Mouse (Mus musculus): Measurements from ENCODE around the gene Aff4.

The Aff4 gene

DNA sequence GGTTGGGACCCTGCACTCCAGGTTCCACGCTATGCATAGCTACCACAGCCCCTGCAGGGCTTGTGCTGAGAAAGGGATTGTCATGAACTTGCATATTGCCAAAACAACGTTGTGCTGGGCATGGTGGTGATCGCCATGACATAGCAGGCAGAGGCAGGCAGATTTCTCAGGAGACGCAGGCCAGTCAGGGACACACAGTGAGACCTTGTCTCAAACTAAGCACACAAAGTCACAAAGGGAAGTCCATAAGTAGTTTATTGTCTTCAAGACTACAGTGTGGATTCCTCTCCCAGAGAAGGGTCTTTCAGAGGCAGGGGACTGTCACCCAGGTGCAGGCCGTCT is 78.1 kb downstream of the Aff4 start:
- no peak for DNase-seq (ENCODE audit: low spot score in 2 of 2)

DNA sequence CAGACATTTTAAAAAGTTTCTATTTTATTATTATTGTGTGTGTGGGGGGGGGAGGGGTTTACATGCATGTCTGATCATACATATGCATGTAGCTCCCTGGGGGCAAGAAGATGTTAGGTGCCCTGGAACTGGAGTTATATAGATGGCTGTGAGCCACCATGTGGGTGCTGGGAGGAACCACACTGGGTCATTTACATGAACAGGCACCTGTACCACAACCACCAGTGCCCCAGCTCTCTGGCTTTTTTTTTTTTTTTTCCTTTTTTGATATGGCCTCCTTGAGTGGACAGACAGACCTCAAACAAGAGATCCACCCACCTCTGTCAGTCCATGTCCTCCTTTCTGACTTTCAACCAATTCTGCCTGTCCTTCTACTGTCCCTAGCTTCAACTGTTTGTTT is 78.5 kb downstream of the Aff4 start:
- DNase-seq (ENCODE audit: low spot score in 2 of 2) = no peak

DNA sequence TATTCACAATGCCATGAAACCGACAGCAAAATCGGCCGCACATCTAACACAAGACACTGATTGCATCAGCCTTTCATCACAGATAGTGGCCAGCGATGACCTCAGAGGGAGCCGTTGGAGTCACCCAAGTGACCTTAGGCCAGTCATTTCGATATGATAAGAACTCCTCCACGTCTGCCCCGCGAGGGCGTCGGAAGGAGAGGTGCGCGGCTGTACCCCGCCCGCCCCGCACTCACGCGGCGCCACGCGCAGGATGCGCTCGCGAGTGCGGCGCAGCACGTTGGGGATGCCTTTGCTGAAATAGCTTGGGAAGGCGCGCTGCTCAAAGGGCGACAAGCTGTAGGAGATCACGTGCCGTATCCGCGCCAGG is 79.7 kb downstream of the Aff4 start:
- DNase-seq (ENCODE audit: low spot score in 2 of 2) = no peak

DNA sequence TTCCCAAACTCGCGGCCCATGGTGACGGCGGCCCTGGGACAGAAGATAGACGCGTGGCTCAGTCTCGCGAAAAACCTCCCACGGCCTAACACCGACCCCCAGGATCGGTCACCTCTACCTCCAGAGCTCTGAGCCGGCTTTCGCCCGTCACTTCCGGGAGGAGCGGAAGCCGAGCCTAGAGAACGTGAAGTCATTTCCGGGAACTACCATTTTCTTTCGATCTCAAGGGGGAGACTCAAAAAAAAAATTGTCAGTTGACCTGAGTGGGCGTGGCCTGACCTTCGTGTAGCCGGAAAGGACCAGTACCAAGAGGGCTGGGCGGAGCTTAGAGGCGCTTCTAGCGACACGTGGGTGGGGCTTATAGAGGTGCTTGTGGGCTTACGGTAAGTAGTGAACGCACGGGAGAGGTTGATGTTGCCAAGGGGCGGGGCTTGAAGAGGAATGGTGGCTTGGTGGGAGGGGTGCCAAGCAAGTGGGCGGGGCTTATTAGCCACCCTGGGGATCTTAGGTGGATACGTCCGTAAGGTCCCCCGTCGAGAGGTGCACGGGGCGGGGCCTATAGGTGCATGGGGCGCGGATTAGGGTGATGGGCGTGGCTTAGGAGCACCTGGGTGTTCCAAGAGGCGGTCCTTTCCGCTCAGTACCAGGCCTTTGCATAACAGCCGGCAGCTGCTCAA is 80.2 kb downstream of the Aff4 start, which contains the start of the genes Uqcrq and Gdf9:
Gene Uqcrq, minus strand, starts transcription at position 162 of the 677 bp plus-strand sequence.
Gene Gdf9, plus strand, starts transcription at position 354 of the 677 bp plus-strand sequence.
- DNase-seq (ENCODE audit: low spot score in 2 of 2) = peak; percentile 83 to 96

DNA sequence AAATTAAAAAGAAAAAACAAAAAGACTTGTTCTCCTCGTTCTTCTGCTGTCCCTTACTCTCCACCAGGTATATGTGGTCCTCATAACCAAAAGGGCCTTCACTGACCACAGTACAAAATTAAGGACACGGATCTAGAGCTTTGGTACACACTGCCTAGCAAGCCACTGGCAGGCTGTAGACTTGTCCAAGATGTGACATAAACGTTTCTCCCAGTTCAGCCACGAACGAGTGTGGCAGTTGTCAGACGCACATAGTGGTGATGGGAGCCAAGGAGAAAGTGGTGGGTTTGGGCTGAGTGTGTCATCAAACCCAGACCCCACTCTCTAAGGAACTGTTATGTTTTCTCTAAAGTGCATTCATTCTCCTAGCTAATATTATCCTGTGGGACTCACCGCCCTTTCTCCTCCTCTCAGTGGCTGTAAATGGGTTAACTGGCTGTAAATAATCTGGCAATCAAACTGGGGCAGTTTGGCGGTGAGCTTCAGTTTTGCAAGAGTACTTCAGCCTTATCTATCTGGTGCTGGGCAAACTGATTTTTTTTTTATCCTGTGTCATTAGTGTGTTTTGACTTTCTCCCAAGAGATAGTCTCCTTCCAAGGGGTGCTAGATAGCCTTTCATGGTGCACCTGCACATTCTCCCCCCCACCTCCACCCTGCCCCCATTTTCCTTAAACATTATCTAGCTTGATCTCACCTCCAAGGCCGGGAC is 80.9 kb downstream of the Aff4 start:
- DNase-seq (ENCODE audit: low spot score in 2 of 2) = no peak

DNA sequence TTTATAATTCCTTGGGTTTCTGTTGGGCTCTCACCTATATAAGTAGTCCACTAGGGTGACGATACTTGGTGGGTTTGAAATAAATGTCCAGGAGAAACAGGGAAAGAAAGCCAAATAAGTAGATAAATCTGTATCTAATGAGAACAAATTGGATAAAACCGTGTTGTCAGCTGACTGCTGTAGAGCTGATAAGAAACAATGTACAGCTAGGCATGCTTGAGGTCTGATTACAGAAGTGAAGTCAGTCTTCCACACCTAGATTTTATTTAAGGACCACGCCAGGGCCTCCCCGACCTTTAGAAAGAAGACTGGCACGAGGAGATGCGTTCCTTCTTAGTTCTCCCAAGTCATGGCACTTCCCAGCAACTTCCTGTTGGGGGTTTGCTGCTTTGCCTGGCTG is 82.4 kb downstream of the Aff4 start:
- no peak for DNase-seq (ENCODE audit: low spot score in 2 of 2)

DNA sequence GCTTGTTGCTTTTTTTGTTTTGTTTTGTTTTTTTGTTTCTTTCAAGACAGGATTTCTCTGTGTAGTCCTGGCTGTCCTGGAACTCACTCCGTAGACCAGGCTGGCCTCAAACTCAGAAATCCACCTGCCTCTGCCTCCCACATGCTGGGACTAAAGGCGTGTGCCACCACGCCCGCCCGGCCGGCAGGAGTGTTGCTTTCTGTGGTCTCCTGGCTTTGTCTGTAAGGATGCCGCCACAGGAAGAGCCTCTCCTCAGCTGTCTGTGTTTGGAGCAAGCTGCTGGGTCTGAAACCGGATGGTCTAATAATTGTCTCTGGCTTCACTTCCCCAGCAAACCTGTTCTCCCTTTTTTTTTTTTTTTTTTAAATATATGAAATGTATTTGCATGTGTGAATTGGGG is 84.9 kb downstream of the Aff4 start:
- DNase-seq (ENCODE audit: low spot score in 2 of 2) = no peak

DNA sequence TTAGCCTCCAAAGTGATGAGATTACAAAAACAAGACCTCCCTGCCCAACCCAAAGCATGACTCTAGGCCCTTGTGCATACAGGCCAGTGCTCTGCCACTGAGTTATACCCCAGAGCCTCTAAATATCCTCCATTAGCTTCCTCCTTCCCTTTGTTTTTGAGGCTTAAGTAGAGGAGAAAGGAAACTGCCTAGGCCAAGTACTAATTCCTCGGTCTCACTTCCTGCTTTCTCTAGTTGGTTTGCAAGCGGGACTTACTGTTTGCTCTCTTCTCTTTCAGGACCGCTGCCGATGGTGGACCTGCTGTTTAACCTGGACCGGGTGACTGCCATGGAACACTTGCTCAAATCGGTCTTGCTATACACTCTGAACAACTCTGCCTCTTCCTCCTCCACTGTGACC is 85.7 kb downstream of the Aff4 start:
- no peak for DNase-seq (ENCODE audit: low spot score in 2 of 2)

DNA sequence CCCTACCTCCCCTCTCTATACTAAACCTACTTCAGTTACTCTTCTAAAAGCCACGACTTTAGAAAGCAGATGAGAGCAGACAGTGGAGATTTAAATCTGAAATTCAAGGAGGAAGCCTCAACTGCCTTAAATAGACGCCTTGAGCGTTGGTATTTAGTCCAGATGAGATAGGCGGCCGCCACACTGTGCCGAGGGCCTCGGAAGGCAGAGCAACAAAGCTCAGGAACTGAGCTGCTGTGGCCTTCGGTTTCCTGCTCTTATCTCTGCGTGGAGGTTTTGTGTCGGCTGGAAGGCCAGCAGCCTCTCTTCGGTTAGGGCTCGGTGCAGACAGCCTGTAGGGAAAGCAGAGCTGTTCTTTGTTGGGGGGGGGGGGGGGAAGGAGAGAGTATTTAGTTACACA is 91.3 kb downstream of the Aff4 start:
- no peak for DNase-seq (ENCODE audit: low spot score in 2 of 2)

DNA sequence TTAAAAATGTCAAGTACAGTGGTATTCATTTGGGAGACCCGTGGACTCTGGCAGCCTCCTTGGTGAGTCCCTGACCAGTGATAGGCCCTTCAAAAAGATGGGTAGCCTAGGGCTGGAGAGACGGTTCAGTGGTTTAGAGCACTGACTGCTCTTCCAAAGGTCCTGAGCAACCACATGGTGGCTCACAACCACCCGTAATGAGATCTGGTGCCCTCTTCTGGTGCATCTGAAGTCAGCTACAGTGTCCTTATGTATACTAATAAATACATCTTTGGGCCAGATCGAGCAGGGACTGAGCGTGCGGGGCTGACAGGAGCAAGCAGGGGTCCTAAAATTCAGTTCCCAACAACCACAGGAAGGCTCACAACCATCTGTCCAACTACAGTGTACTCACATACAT is 93.2 kb downstream of the Aff4 start:
- no peak for DNase-seq (ENCODE audit: low spot score in 2 of 2)

DNA sequence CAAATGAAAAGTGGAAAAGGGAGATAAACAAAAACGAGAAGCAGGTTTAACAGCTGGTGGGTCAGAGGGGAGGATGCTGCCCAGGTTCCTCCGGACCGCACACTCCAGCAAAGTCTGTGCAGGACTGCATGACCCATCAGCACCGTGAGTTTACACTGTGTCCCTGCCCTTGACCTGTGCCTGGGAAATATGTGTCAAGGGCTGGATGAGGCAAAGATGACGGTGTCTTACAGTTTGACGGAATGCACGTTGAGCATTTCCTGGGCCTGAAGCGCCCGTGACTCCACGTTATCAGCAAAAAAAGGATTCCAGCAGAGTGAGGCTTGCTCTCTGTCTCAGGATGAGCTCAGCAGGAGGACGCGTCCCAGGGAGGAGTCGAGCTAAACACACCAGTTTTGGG is 94.9 kb downstream of the Aff4 start:
- DNase-seq (ENCODE audit: low spot score in 2 of 2) = no peak

DNA sequence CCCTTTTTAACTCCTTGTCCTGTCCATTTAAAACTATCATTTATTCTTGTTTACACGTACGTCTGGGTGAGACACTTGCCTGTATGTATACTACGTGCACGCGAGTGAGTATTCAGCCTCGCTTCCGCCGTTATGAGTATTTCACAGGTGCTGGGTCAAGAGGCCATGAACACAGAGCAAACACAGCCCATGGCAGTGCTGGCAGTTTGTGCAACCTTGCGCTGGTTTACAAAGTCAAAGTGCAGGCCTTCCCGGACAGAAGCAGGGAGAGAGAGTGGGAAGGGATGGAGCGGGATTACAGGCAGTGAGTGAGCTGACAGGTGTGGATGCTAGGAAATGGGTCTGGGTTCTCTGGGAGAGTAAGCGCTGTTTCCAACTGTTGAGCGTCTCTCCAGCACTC is 95.5 kb downstream of the Aff4 start:
- DNase-seq (ENCODE audit: low spot score in 2 of 2) = no peak

DNA sequence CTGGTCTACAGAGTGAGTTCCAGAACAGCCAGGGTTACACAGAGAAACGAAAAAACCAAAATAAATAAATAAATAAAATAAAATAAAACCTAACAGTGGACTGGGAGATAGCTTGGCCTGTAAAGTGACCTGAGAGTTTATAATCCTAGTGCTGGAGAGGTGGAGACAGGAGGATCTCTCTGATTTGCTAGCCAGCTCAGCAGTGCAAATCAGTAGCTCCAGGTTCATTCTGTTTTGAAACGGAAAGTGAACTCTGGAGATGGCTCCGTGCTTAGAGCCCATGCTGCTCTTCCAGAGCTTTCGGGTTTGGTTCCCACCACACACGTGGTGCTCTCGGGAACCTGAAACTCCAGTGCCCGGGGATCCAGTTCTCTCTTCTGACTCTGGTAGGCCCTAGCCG is 97.4 kb downstream of the Aff4 start:
- no peak for DNase-seq (ENCODE audit: low spot score in 2 of 2)

DNA sequence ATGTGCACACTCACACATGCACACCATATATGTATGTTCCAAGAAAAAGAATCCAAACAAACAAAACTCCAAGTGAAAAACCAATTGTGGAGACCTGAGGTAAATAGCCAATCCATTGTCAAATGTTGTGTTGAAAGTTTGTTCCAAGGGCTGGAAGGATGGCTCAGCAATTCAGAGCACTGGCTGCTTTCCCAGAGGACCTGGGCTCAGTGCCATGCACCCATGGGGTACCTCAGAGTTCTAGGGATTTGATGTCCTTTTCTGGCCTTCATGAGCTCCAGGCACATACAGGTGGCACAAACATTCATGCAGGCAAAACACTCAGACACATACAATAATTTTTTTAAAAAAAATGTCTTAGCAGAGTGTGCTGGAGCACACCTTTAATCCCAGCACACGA is 97.9 kb downstream of the Aff4 start:
- no peak for DNase-seq (ENCODE audit: low spot score in 2 of 2)

DNA sequence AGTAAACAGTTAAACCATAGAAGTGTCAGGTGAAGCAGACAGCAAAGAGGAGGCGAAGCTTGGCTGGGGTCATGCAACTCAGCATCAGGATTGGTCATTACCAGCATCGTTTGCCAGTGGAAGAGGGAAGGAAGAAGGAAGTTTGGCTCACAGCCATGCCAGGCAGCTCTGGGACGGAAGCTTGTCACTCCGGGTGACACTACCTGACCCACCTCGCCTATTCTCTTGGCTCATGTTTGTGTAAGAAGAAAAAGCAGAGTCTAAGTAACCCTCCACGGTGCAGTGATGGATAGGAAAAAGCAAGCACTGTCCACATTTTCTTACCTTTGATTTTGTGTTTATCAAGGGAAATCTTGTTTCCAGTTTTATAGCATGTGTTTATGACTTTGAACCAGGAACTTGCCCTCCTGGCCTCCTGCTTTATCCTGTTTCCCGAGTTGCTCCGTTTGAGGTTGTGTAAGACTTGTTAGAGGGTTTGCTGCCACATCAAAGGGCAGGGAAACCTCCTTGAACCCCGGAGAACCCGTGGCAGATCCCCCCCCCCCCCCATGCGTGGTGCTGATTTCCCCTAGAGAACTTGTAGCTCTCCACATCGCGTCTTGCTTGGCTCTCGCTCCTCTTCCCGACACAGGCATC is 99.6 kb downstream of the Aff4 start:
- no peak for DNase-seq (ENCODE audit: low spot score in 2 of 2)

DNA sequence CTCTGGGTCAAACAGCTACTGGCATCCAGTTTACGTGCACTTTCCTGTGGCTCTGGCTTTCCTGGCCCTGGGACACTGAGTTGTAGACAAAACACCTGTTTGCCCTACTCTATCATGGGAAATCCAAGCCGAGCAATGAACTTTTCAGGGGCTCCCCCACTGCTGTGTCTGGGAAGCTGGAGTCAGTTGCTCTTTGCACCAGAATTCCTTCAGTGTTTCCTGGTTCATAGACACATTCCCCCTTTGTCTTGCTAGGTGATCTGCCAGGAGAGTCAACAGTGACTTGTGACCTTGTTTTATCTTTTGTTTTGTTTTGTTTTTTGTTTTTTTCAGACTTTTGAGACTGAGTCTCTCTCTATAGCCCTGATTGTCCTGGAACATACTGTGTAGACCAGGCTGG is 100.7 kb downstream of the Aff4 start:
- DNase-seq (ENCODE audit: low spot score in 2 of 2) = no peak

DNA sequence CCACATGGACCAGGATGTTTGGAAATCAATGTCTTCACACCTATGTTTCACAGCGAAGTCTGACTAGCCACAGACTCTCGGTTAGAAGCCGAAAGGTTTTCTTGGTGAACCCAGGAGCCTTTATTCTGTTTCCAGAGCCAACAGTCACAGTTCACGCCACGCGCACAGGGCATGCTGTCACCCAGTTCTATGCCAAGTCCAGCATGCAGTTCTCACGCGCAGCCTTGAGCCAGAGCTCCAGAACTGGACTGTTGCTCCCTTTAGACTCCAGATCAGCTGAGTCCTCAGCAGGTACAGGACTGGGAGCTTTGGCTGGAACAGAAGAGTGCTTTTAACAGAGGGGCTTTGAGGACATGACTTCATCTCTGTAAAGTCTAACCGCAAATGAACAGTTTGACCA is 101.8 kb downstream of the Aff4 start:
- DNase-seq (ENCODE audit: low spot score in 2 of 2) = no peak

DNA sequence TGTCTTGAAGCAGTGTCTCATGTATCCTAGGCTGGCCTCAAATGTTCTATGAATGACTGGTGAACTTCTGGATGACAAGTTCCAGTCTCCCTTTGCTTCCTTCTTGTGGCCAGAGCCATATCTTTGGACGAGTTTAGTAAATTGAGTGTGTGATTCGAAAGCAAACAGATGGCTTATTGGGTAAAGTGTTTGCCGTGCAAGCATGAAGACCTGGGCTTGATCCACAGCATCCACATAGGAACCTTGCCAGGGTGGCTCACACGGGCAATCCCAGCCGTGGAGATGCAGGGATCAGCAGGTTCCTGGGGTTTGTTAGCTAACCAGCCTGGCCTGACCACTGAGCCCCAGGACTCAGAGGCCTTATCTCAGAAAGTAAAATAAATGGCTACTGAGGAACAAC is 102.4 kb downstream of the Aff4 start:
- no peak for DNase-seq (ENCODE audit: low spot score in 2 of 2)

DNA sequence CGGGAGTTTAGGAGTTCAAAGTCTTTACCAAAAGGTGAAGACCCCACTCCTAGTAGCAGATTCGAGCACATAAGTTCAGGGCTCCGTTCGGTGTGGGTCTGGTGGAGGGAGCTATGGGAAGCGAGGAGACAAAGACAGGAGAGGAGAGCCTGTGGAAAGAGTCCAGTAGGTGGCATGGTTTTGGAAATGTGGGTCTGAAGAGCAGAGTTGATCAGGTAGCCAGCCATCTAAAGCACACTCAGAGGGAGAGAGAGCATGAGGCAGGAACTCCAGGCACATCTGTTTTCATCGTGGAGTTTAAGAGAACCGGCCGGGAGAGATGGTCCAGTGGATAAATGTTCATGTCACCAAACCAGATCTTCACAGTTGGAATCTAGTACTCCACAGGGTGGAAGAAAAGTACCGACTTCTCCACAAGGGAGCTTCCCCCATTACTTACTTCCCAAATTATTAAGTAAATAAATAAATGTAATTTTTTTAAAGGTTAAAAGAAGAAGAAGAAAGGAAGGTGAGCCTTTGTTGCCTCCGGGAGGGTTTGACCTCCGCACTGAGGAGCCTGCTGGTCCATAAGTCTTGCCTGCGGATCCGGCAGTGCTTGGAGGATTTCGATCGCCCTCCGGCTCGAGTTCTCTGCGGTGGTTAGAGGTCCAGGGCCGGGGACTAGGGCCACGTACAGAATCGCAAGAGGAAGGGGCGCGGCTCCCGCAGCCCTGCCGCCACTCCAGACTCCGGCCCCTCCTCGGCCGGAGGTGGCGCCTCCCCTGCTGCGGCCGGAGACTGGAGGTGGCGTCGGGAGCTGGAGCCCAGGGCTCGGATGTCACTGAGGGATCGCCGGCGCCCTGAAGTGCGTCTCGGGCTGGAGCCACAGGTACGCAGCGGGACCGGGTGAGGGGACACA is 106.1 kb downstream of the Aff4 start, which contains the start of the genes Gm10447 and Shroom1:
Gene Gm10447, minus strand, starts transcription at position 637 of the 898 bp plus-strand sequence.
Gene Shroom1, plus strand, starts transcription at position 732 of the 898 bp plus-strand sequence.
- DNase-seq (ENCODE audit: low spot score in 2 of 2) = no peak

DNA sequence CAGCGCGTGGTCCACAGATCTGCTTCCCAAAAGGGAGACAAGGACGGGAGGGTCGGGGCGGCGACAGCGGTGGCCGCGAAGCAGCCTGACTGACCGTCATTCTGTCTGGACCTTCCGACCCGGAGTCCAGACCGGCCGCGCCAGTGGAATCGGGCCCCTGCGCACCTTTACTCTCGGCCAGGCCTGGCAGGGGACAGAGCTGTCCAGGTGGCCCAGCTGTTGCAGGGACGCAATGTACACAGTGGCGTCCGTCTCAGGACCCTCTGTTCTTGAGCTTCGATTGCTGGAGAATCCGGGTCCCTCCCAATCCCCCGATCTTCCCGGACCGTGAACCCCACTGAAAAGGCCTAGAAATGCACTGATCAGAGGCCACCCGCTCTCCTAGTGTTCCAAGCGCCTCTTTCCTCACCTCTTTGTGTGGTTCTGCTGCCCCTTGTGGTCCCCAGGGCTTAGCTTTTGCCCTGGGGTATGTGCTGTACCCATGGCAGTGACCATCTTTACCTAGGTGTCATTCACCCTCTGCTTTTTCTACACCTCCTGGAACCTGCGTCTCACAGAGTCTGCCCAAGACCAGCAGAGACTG is 106.8 kb downstream of the Aff4 start:
- DNase-seq (ENCODE audit: low spot score in 2 of 2) = no peak

DNA sequence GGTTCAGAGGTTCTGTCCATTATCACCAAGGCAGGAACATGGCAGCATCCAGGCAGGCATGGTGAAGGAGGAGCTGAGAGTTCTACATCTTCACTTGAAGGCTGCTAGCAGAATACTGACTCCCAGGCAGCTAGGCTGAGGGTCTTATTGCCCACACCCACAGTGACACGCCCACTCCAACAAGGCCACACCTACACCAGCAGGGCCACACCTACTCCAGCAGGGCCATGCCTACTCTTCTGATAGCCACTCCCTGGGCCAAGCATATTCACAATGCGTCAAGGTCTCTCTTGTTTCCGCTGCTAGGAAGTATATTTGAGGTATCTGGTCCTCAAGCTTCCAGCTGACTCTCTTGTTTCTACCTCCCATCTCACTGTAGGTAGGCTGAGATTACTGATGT is 108.4 kb downstream of the Aff4 start:
- no peak for DNase-seq (ENCODE audit: low spot score in 2 of 2)

DNA sequence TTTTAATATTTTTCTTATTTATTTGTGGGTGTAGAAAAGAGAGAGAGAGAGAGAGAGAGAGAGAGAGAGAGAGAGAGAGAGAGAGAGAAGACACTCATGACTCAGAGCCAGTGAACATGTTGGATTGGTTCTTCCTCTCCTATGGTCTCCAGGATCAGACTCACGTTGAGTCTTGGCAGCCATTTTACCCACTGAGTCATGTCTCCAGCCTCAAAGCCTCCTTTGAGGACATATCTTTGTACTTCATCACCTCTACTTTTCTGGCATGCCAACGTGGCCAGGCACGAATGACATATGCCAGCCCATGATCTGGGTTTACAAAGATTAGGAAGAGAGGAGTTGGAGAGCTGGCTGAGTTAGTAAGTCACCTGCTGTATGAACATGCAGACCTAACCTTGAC is 109.6 kb downstream of the Aff4 start:
- no peak for DNase-seq (ENCODE audit: low spot score in 2 of 2)
